Comparison of ENCODE assay signal across 20 mouse cellular contexts in the genomic region with DNA sequence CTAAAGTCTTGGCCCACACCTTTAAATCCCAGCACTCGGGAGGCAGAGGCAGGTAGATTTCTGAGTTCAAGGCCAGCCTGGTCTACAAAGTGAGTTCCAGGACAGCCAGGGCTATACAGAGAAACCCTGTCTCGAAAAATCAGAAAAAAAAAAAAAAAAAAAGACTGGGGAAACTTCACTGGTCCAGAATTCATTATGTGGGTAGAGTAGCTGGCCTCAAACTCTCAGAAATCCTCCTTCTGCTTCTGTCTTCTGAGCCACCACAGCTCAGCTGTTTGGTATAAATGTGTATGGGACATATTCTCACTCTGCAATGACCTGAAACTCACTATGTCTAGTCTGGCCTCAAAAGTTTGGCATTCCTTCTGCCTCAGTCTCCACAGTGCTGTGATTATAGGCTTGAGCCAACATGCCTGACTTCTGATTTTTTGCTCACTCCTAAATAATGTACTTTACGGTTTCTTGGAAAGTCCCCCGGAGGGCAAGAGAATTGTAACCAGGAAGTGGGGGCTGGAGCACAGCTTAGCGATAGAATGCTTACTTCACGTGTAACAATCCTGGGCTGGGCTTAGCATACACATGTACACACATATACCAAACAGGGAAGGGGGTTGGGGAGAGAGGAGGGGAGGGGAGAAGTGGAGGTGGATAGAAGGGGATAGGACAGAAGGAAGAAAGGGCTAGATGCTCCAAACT. TPM values are rescaled to one million over a fixed set of nuclear protein-coding genes. Genes with fewer than 3 reads are reported as not detected.
DNase-seq lines count a peak whose midpoint lies in the region; ATAC-seq and TF ChIP-seq lines count a peak whose summit lies in the region.
"Had no signal": no experiment of that assay in that cellular context is flagged by ENCODE, and none has a peak within 500 bp of the region (broad histone marks: within the 10 kb centered on the region; RNA-seq: fewer than 3 reads in every experiment).

No protein-coding gene starts in this region.

- H3K27me3 ChIP-seq in limb, embryonic 11.5 days (ENCODE audit: control insufficient read depth, insufficient read depth, low read length): no peaks in the 10 kb centered on the region
- no peaks in the 10 kb centered on the region for H3K27me3 ChIP-seq in limb, embryonic 10.5 days (ENCODE audit: low read depth, poor library complexity, severe bottlenecking)
- no peaks in the 10 kb centered on the region for H3K27me3 ChIP-seq in CH12.LX (replicated peaks)
- H3K27me3 ChIP-seq: neural tube, embryonic 13.5 days had no signal

- H3K4me3 ChIP-seq in limb, embryonic 11.5 days (ENCODE audit: low read depth, low read length): no peak overlapping the region
- H3K4me3 ChIP-seq in limb, embryonic 10.5 days: no peak overlapping the region
- H3K4me3 ChIP-seq in CH12.LX (replicated peaks in 1 of 3; ENCODE audit: low read depth in 2 of 3, low read length in 2 of 3, poor library complexity in 1 of 3): peak overlapping the region in 2 of 3 experiments; percentile 17 to 26
- H3K4me3 ChIP-seq: neural tube, embryonic 13.5 days had no signal

- H3K4me1 ChIP-seq in limb, embryonic 11.5 days (ENCODE audit: control insufficient read depth, insufficient read depth, low read length): peaks cover 6% of the 10 kb centered on the region; the same call in 1 of the 2 replicates
- peaks cover 24% of the 10 kb centered on the region for H3K4me1 ChIP-seq in limb, embryonic 10.5 days
- H3K4me1 ChIP-seq in CH12.LX (ENCODE audit: control insufficient read depth in 1 of 2, insufficient read depth in 2 of 2): peaks cover 41 to 81% of the 10 kb centered on the region in 2 experiments

- no peaks in the 10 kb centered on the region for H3K36me3 ChIP-seq in limb, embryonic 11.5 days (ENCODE audit: control insufficient read depth, insufficient read depth, low read length)
- no peaks in the 10 kb centered on the region for H3K36me3 ChIP-seq in limb, embryonic 10.5 days
- H3K36me3 ChIP-seq in CH12.LX (replicated peaks in 1 of 2; ENCODE audit: control insufficient read depth in 1 of 2, insufficient read depth in 1 of 2, low read length in 1 of 2): peaks cover 0 to 18% of the 10 kb centered on the region in 2 experiments
- H3K36me3 ChIP-seq: neural tube, embryonic 13.5 days had no signal

- no peak for ATAC-seq in limb, embryonic 11.5 days (ENCODE audit: insufficient number of reproducible peaks, low FRiP score, low TSS enrichment, low read depth)
- ATAC-seq in granulocyte monocyte progenitor cell, adult 5-6 weeks (replicated peaks; ENCODE audit: poor library complexity, severe bottlenecking): 0 out of 2 replicates have a peak, but pooled peaks have one; percentile 28
- peak; percentile 31; the same call in 1 of the 2 replicates for ATAC-seq in neutrophil, adult 5-6 weeks (ENCODE audit: extremely low read depth, insufficient number of reproducible peaks, low FRiP score, poor library complexity, severe bottlenecking)
- ATAC-seq: forebrain, embryonic 16.5 days had no signal

- H3K4me2 ChIP-seq in limb, embryonic 11.5 days (ENCODE audit: low read depth, severe bottlenecking): no peak overlapping the region
- H3K4me2 ChIP-seq in CH12.LX (ENCODE audit: insufficient read depth, low read depth, poor library complexity, severe bottlenecking): peak overlapping the region; percentile 51; the same call in 1 of the 2 replicates
- H3K4me2 ChIP-seq: hindbrain, embryonic 14.5 days; neural tube, embryonic 13.5 days had no signal

- H3K9me3 ChIP-seq in limb, embryonic 11.5 days (ENCODE audit: control insufficient read depth, low read length): no peaks in the 10 kb centered on the region
- no peaks in the 10 kb centered on the region for H3K9me3 ChIP-seq in limb, embryonic 10.5 days (replicated peaks)
- no peaks in the 10 kb centered on the region for H3K9me3 ChIP-seq in CH12.LX (replicated peaks; ENCODE audit: low read length)
- H3K9me3 ChIP-seq: neural tube, embryonic 13.5 days had no signal

- in situ Hi-C loops in CH12.LX (cut with MboI; ENCODE audit: low pct_ligation_motif_present, low pct_unique_long_range_greater_than_20kb, low sequenced_read_pairs): no loop called here

- H3K9ac ChIP-seq in limb, embryonic 11.5 days (ENCODE audit: low read length): no peak overlapping the region
- H3K9ac ChIP-seq in CH12.LX (ENCODE audit: insufficient read depth, low read depth): peak overlapping the region; percentile 38
- H3K9ac ChIP-seq: hindbrain, embryonic 14.5 days; neural tube, embryonic 13.5 days had no signal

- no peak; the same call in 1 of the 2 replicates for TF ChIP-seq POLR2A in CH12.LX (IDR thresholded peaks at IDR 0.05; ENCODE audit: low read depth, low read length)

- peak; percentile 20 for DNase-seq in limb, embryonic 11.5 days (ENCODE audit: low spot score)
- DNase-seq in limb, embryonic 10.5 days (ENCODE audit: low spot score): no peak
- DNase-seq in CH12.LX (ENCODE audit: extremely low read depth): peak; percentile 60
- no peak for DNase-seq in adrenal gland, postnatal 4 days (ENCODE audit: low spot score in 2 of 2)
- DNase-seq in frontal cortex, postnatal 36 days (ENCODE audit: low spot score in 2 of 2): no peak
- DNase-seq: adrenal gland, postnatal 36 days; cerebellum, postnatal 36 days; gastrocnemius, postnatal 10 days; heart, postnatal 10 days; kidney, adult 18-20 months; kidney, postnatal 25 days; left cerebral cortex, postnatal 4 days; lung, adult 2 months; lung, postnatal 4 days; thymus, postnatal 25 days had no signal

- no peaks in the 10 kb centered on the region for H3K79me2 ChIP-seq in CH12.LX (replicated peaks; ENCODE audit: control insufficient read depth, extremely low read depth, insufficient read depth, poor library complexity, severe bottlenecking)

- no peak overlapping the region for H3K27ac ChIP-seq in limb, embryonic 11.5 days (replicated peaks; ENCODE audit: low read depth, low read length)
- H3K27ac ChIP-seq in limb, embryonic 10.5 days: no peak overlapping the region
- H3K27ac ChIP-seq in CH12.LX (ENCODE audit: insufficient read depth, low read depth): peak overlapping the region; percentile 83
- H3K27ac ChIP-seq: hindbrain, embryonic 14.5 days; neural tube, embryonic 13.5 days had no signal

- TF ChIP-seq CTCF in CH12.LX (conservative IDR thresholded peaks at IDR 0.05 in 1 of 2, IDR thresholded peaks at IDR 0.05 in 1 of 2; ENCODE audit: low read depth in 2 of 2, low read length in 2 of 2): no peak

- TF ChIP-seq RAD21 in CH12.LX (IDR thresholded peaks at IDR 0.05; ENCODE audit: low read depth, low read length): no peak

- no peak for TF ChIP-seq EP300 in CH12.LX (IDR thresholded peaks at IDR 0.05; ENCODE audit: low read length)

- WGBS in limb, embryonic 11.5 days: 69% methylated on average over 6 of the region's 6 CpGs
- 77% methylated on average over 6 of the region's 6 CpGs for WGBS in limb, embryonic 10.5 days

- dilution Hi-C loops in CH12.LX (cut with MboI; ENCODE audit: extremely low pct_ligation_motif_present, extremely low pct_unique_long_range_greater_than_20kb, low sequenced_read_pairs): no loop called here

TF ChIP-seq in CH12.LX, 34 proteins besides CTCF, POLR2A, EP300 and RAD21:
- TF ChIP-seq ETS1 (conservative IDR thresholded peaks at IDR 0.05; ENCODE audit: low read depth, low read length): peak; percentile 28; the same call in 1 of the 2 replicates
- TF ChIP-seq ELF1 (IDR thresholded peaks at IDR 0.05; ENCODE audit: low read depth, low read length): peak; percentile 93
- peak; percentile 76 for TF ChIP-seq BHLHE40 (IDR thresholded peaks at IDR 0.05; ENCODE audit: low read depth, low read length)
- no peak for TF ChIP-seq NELFE (IDR thresholded peaks at IDR 0.05; ENCODE audit: low read depth, low read length)
- TF ChIP-seq MAZ (IDR thresholded peaks at IDR 0.05; ENCODE audit: low read depth, low read length): 0 out of 2 replicates have a peak, but pooled peaks have one; percentile 1
- TF ChIP-seq CHD1 (IDR thresholded peaks at IDR 0.05; ENCODE audit: low read depth, low read length): no peak
- peak; percentile 22; the same call in 1 of the 2 replicates for TF ChIP-seq MXI1 (IDR thresholded peaks at IDR 0.05; ENCODE audit: low read depth, low read length)
- TF ChIP-seq MAX (IDR thresholded peaks at IDR 0.05; ENCODE audit: low read length): no peak
- peak; percentile 8; the same call in 1 of the 2 replicates for TF ChIP-seq TCF12 (IDR thresholded peaks at IDR 0.05; ENCODE audit: low read depth, low read length)
- TF ChIP-seq ZNF384 (IDR thresholded peaks at IDR 0.05; ENCODE audit: low read depth, low read length): peak; percentile 86
TF ChIP-seq in CH12.LX: peak in this region for 7.

RNA-seq across cellular contexts. Expression of a gene that starts 10.7 kb away (rescaled TPM):
- polyA plus RNA-seq in limb, embryonic 11.5 days (2014; fragmentation: Nextera tagmentation; extraction: Ambion mirVana): 4,370 and 4,506 TPM in 2 replicates
- 3,283 and 3,422 TPM in 2 replicates for polyA plus RNA-seq in limb, embryonic 10.5 days (2016; fragmentation: Nextera tagmentation; extraction: Ambion mirVana)
- total RNA-seq in CH12.LX (2012; rRNA removed): 2,835 and 3,525 TPM in 2 replicates
- 5,060 and 5,084 TPM in 2 replicates for total RNA-seq in CH12.LX (2014; rRNA removed)
- 4,957 and 5,324 TPM in 2 replicates for polyA plus RNA-seq in CH12.LX (2012; ENCODE audit: insufficient read length, low read depth)
- 3,814 and 3,953 TPM in 2 replicates for total RNA-seq in granulocyte monocyte progenitor cell, adult 5-6 weeks (2014; fragmentation: Nextera tagmentation)
- 7,771 and 8,789 TPM in 2 replicates for total RNA-seq in granulocyte monocyte progenitor cell, adult 5-6 weeks (2017)
- total RNA-seq in neutrophil, adult 5-6 weeks (2017): 1,253 and 1,399 TPM in 2 replicates
- 1,000 to 10,000 TPM; 1,215 to 1,376 TPM for total RNA-seq in adrenal gland, postnatal 4 days (2021)

Comparison
In these comparisons a context has a peak if more than half of its experiments do, and no peak if none do; other contexts are left out.
1. DNase-seq: peak in limb, embryonic 11.5 days (single experiment) and CH12.LX (single experiment); none in limb, embryonic 10.5 days (single experiment), adrenal gland, postnatal 4 days (0 of 2) and frontal cortex, postnatal 36 days (0 of 2).
2. H3K4me3 ChIP-seq: peak in CH12.LX (2 of 3); none in limb, embryonic 11.5 days (single experiment) and limb, embryonic 10.5 days (single experiment).